Mouse (Mus musculus) heart, adult 2 months (tissue): ENCODE results near the gene Zfp639. TPM values are rescaled to one million over a fixed set of nuclear protein-coding genes. Genes with fewer than 3 reads are reported as not detected.

ENCODE experiments used
- DNase-seq, 2 experiments: peaks; one replicate each; pipeline ENCODE4 v3.0.0; 2021
- H3K27ac ChIP-seq: fragments of 200-600 bp; 2 replicates; pipeline ENCODE4 v1.8.1; 2022
- H3K27me3 ChIP-seq: fragments of 200-500 bp; 2 replicates; pipeline ENCODE4 v1.6.1; 2012; ENCODE audit warnings: mild to moderate bottlenecking, low read length, inconsistent platforms, mixed read lengths; ENCODE audit not compliant: control insufficient read depth, insufficient read depth
- H3K36me3 ChIP-seq: fragments of 200-500 bp; 2 replicates; pipeline ENCODE4 v1.6.1; 2012; ENCODE audit warnings: low read length, inconsistent platforms; ENCODE audit not compliant: control insufficient read depth, insufficient read depth
- H3K4me1 ChIP-seq: fragments of 200-500 bp; 2 replicates; pipeline ENCODE4 v1.6.1; 2011; ENCODE audit warnings: low read length; ENCODE audit not compliant: control insufficient read depth, insufficient read depth
- H3K4me3 ChIP-seq: fragments of 200-600 bp; 2 replicates; pipeline ENCODE4 v1.8.1; 2022
- H3K79me2 ChIP-seq: fragments of 200-500 bp; replicated peaks from 2 replicates; pipeline ENCODE4 v1.6.1; 2012; ENCODE audit warnings: mild to moderate bottlenecking, inconsistent platforms, low read length, moderate library complexity, mixed read lengths; ENCODE audit not compliant: control insufficient read depth, insufficient read depth
- H3K9ac ChIP-seq: fragments of 200-500 bp; 2 replicates; pipeline ENCODE4 v1.6.1; 2012; ENCODE audit warnings: low read depth, mild to moderate bottlenecking, control low read depth, inconsistent platforms, low read length, mixed read lengths
- CTCF ChIP-seq: fragments of 200-600 bp; IDR thresholded peaks from 2 replicates; pipeline ENCODE4 v1.8.1; 2022; ENCODE audit warnings: antibody characterized with exemption, mild to moderate bottlenecking, moderate library complexity
- EP300 ChIP-seq: fragments of 200-500 bp; IDR thresholded peaks from 2 replicates; pipeline ENCODE4 v1.6.1; 2011; ENCODE audit warnings: low read depth, low read length, control low read depth; ENCODE audit not compliant: insufficient read depth
- POLR2A ChIP-seq: fragments of 200-500 bp; IDR thresholded peaks from 2 replicates; pipeline ENCODE4 v1.6.1; 2011; ENCODE audit warnings: mild to moderate bottlenecking, low read depth, low read length, control low read depth; ENCODE audit not compliant: insufficient read depth
- WGBS: fragments of 180-500 bp; shearing (Covaris S2); methylation state at CpG from one replicate; pipeline ENCODE4 v1.1.7; 2018; 5-methylcytosine and 5-hydroxymethylcytosine counted together
- intact Hi-C: fragments of 180-260 bp; cut with DNase I; formaldehyde crosslinking; loops from one replicate; pipeline ENCODE4 v1.15.1; 2025
- polyA plus RNA-seq: library from polyadenylated mRNA; depleted of rRNA; stranded (reverse); fragments of >200 nt; gene quantifications from 2 replicates; pipeline ENCODE4 v1.2.3, GENCODE M21; 2012
- total RNA-seq, 2 experiments: library from RNA; stranded (reverse); gene quantifications; 2 replicates each; pipeline ENCODE4 v1.2.3; 2021

Zfp639 gene
- total and polyA plus RNA-seq, 3 experiments: 20.6 to 28.0 (median 22.1) TPM

DNA sequence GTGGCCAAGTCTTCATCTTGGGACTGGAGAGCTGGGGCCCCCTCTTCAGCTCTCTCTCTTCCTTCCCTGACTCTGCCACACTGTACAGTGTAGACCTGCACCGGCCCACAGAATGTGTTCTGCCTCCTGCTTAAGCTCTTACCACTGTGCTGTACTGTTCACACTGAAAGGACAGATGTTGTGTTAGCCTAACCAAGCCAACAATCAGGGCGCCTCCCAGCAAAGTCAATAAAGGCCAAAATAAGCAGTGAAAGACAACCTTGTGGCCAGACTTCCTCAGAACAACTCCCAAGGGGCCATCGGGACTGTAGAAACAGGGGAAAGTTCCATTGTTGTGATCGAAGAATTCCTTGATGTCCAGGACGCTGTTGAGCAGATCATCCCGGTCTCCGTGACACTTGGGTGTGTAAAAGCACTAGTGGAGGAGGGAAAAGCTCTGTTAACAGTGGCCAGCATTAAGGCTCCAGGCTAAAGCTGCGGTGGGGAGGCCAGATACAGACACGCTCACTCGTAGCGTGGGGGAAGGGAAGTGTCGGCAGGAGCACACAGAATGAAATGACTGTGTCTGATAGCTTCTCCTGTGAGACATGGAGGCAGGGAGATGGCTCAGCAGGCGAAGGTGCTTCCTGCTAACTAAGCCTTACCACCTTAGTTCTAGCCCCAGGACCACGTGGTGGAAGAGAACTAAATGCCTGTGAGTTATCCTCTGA is 37.7 kb upstream of the Zfp639 start:
- TF ChIP-seq POLR2A (no peak), CTCF (no peak), EP300 (no peak)
- Histone ChIP-seq H3K27me3 (no peaks in the 10 kb centered on the region), H3K27ac (no peak overlapping the region), H3K4me1 (peaks cover 6% of the 10 kb centered on the region), H3K36me3 (no peaks in the 10 kb centered on the region), H3K79me2 (no peaks in the 10 kb centered on the region), H3K4me3 (no peak overlapping the region), H3K9ac (no peak overlapping the region)
- 29% methylated on average over 14 of the region's 14 CpGs for WGBS
- intact Hi-C loops: no loop called here
- peak; percentile 30 to 35 for DNase-seq

GRCm38 (mm10) chr3:32473184-32473583 is 36.9 kb upstream of the Zfp639 start:
- intact Hi-C loops: no loop called here
- DNase-seq: no peak
- TF ChIP-seq EP300 (no peak), CTCF (no peak), POLR2A (no peak)
- no peaks in the 10 kb centered on the region for H3K79me2 ChIP-seq
- H3K4me3 ChIP-seq: no peak overlapping the region
- H3K27ac ChIP-seq: no peak overlapping the region
- H3K36me3 ChIP-seq: no peaks in the 10 kb centered on the region
- H3K27me3 ChIP-seq: no peaks in the 10 kb centered on the region
- 67% methylated on average over 10 of the region's 10 CpGs for WGBS
- H3K4me1 ChIP-seq: peaks cover 6% of the 10 kb centered on the region
- H3K9ac ChIP-seq: no peak overlapping the region

DNA sequence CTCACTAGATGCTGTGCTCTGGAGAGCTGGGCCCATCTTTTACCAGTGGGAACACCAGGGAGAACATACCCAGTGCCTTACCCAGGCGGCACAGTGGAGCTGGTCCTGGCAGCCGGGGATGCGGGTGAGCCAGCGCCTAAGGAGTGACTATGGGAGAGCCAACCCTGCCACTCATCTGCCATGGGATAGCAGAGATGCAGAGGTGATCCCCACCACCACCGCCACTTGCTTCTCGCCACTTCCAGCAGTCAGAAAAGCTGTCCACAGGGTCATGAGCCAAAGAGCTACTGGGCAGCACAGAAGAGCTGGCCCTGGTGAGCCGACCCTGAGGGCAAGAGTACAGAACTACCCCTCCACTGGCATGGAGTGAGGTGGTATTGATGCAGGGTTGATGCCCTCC is 30.1 kb upstream of the Zfp639 start:
- H3K27me3 ChIP-seq: no peaks in the 10 kb centered on the region
- H3K36me3 ChIP-seq: no peaks in the 10 kb centered on the region
- no peak overlapping the region for H3K9ac ChIP-seq
- no peak for TF ChIP-seq POLR2A
- TF ChIP-seq EP300: no peak
- TF ChIP-seq CTCF: no peak
- no peak for DNase-seq
- H3K79me2 ChIP-seq: no peaks in the 10 kb centered on the region
- H3K4me1 ChIP-seq: no peaks in the 10 kb centered on the region
- WGBS: 84% methylated on average over 7 of the region's 7 CpGs
- H3K27ac ChIP-seq: no peak overlapping the region
- no peak overlapping the region for H3K4me3 ChIP-seq
- intact Hi-C loops: no loop called here

- DNase-seq: no peak
- Histone ChIP-seq H3K36me3 (no peaks in the 10 kb centered on the region), H3K4me1 (no peaks in the 10 kb centered on the region), H3K27ac (no peak overlapping the region), H3K9ac (no peak overlapping the region), H3K27me3 (no peaks in the 10 kb centered on the region), H3K79me2 (no peaks in the 10 kb centered on the region), H3K4me3 (no peak overlapping the region)
- TF ChIP-seq POLR2A: no peak
- TF ChIP-seq EP300: no peak
- no peak for TF ChIP-seq CTCF
- intact Hi-C loops: no loop called here
- 78% methylated on average over 3 of the region's 3 CpGs for WGBS
Observed at GRCm38 (mm10) chr3:32483035-32483434, 27.0 kb upstream of the Zfp639 start.

- Histone ChIP-seq H3K36me3 (no peaks in the 10 kb centered on the region), H3K4me3 (no peak overlapping the region), H3K27ac (no peak overlapping the region), H3K4me1 (no peaks in the 10 kb centered on the region), H3K9ac (no peak overlapping the region), H3K79me2 (no peaks in the 10 kb centered on the region), H3K27me3 (no peaks in the 10 kb centered on the region)
- 67% methylated on average over 4 of the region's 4 CpGs for WGBS
- TF ChIP-seq POLR2A: no peak
- TF ChIP-seq CTCF: no peak
- TF ChIP-seq EP300: no peak
- intact Hi-C loops: no loop called here
- no peak for DNase-seq
Observed at GRCm38 (mm10) chr3:32486543-32486942, 23.5 kb upstream of the Zfp639 start.

- no peak for TF ChIP-seq CTCF
- no peak for TF ChIP-seq POLR2A
- TF ChIP-seq EP300: no peak
- H3K27me3 ChIP-seq: no peaks in the 10 kb centered on the region
- intact Hi-C loops: no loop called here
- no peaks in the 10 kb centered on the region for H3K79me2 ChIP-seq
- WGBS: 82% methylated on average over 6 of the region's 6 CpGs
- no peaks in the 10 kb centered on the region for H3K36me3 ChIP-seq
- H3K27ac ChIP-seq: no peak overlapping the region
- DNase-seq: no peak
- H3K4me3 ChIP-seq: no peak overlapping the region
- no peak overlapping the region for H3K9ac ChIP-seq
- no peaks in the 10 kb centered on the region for H3K4me1 ChIP-seq
Observed at GRCm38 (mm10) chr3:32488172-32488571, 21.9 kb upstream of the Zfp639 start.
